ENCODE assay signal across 21 mouse cellular contexts in genomic region chr14:47241046-47241445, GRCm38 (mm10). TPM values are rescaled to one million over a fixed set of nuclear protein-coding genes. Genes with fewer than 3 reads are reported as not detected.
DNase-seq lines count a peak whose midpoint lies in the region; ATAC-seq and TF ChIP-seq lines count a peak whose summit lies in the region.
"Had no signal": no experiment of that assay in that cellular context is flagged by ENCODE, and none has a peak within 500 bp of the region (broad histone marks: within the 10 kb centered on the region; RNA-seq: fewer than 3 reads in every experiment).

No protein-coding gene starts in this region.

- no peak for TF ChIP-seq POLR2A in MEL (IDR thresholded peaks at IDR 0.05; ENCODE audit: control insufficient read depth in 1 of 2, insufficient read depth in 1 of 2, low read depth in 1 of 2, low read length in 2 of 2, poor library complexity in 1 of 2)

- TF ChIP-seq CTCF in MEL (IDR thresholded peaks at IDR 0.05 in 2 of 3, conservative IDR thresholded peaks at IDR 0.05 in 1 of 3; ENCODE audit: control insufficient read depth in 1 of 3, insufficient read depth in 1 of 3, low read depth in 2 of 3, low read length in 3 of 3, poor library complexity in 1 of 3, severe bottlenecking in 1 of 3): no peak
- TF ChIP-seq CTCF in liver, embryonic 14.5 days (IDR thresholded peaks at IDR 0.05; ENCODE audit: low read depth): no peak

- WGBS in heart, embryonic 10.5 days: 67% methylated on average over 6 of the region's 6 CpGs
- WGBS in liver, embryonic 14.5 days (ENCODE audit: insufficient replicate concordance): 77% methylated on average over 6 of the region's 6 CpGs

- H3K4me2 ChIP-seq in liver, embryonic 14.5 days (ENCODE audit: low read depth): peak overlapping the region; percentile 63
- H3K4me2 ChIP-seq: forebrain, embryonic 13.5 days; hindbrain, embryonic 13.5 days; lung, embryonic 15.5 days; midbrain, embryonic 13.5 days had no signal

- peaks cover 2% of the 10 kb centered on the region; the same call in 1 of the 2 replicates for H3K79me2 ChIP-seq in MEL (ENCODE audit: control insufficient read depth, insufficient read depth, low read length, poor library complexity)

- DNase-seq in heart, embryonic 10.5 days (ENCODE audit: low spot score): no peak
- DNase-seq in heart, postnatal 10 days: no peak
- DNase-seq in MEL (ENCODE audit: low read depth, low spot score): no peak
- no peak for DNase-seq in liver, embryonic 14.5 days (ENCODE audit: low read depth in 3 of 3, low spot score in 3 of 3)
- no peak for DNase-seq in adrenal gland, adult 2 months
- DNase-seq in layer of hippocampus, adult 9-11 months: no peak
- no peak for DNase-seq in lung, postnatal 14 days
- DNase-seq: adrenal gland, postnatal 36 days; cerebellum, adult 11 months; cerebellum, adult 9-11 months; gastrocnemius, postnatal 14 days; heart, adult 18-20 months; kidney, adult 18-20 months; kidney, postnatal 4 days had no signal

- no peaks in the 10 kb centered on the region for H3K9me3 ChIP-seq in heart, embryonic 10.5 days
- H3K9me3 ChIP-seq in MEL (replicated peaks; ENCODE audit: insufficient read depth, low read length): no peaks in the 10 kb centered on the region
- peaks cover 14% of the 10 kb centered on the region for H3K9me3 ChIP-seq in erythroblast, embryonic 14.5 days (ENCODE audit: control insufficient read depth, low read length)
- peaks cover 2% of the 10 kb centered on the region; the same call in 1 of the 2 replicates for H3K9me3 ChIP-seq in liver, embryonic 14.5 days (ENCODE audit: control insufficient read depth, low read length)
- H3K9me3 ChIP-seq: forebrain, embryonic 13.5 days; lung, embryonic 15.5 days; midbrain, embryonic 13.5 days had no signal

- ATAC-seq in liver, embryonic 14.5 days (ENCODE audit: insufficient read depth): peak; percentile 41; the same call in 1 of the 2 replicates
- ATAC-seq: CD4-positive, CD25-positive, alpha-beta regulatory T cell, adult 4 months; forebrain, embryonic 13.5 days; midbrain, embryonic 13.5 days had no signal

- intact Hi-C loops in heart, postnatal 10 days (cut with DNase I): no loop called here

- TF ChIP-seq RAD21 in MEL (IDR thresholded peaks at IDR 0.05; ENCODE audit: low read depth, low read length): no peak

- H3K27ac ChIP-seq in heart, embryonic 10.5 days: peak overlapping the region; percentile 70; the same call in 1 of the 2 replicates
- H3K27ac ChIP-seq in MEL (ENCODE audit: control insufficient read depth, low read depth, low read length): peak overlapping the region; percentile 69
- peak overlapping the region; percentile 91 for H3K27ac ChIP-seq in liver, embryonic 14.5 days
- H3K27ac ChIP-seq: forebrain, embryonic 13.5 days; hindbrain, embryonic 13.5 days; lung, embryonic 15.5 days; macrophage; midbrain, embryonic 13.5 days had no signal

- H3K4me3 ChIP-seq in heart, embryonic 10.5 days: no peak overlapping the region
- H3K4me3 ChIP-seq in MEL (ENCODE audit: control insufficient read depth in 1 of 2, insufficient read depth in 1 of 2, low read depth in 2 of 2, low read length in 2 of 2): no peak overlapping the region
- H3K4me3 ChIP-seq in erythroblast, embryonic 14.5 days (replicated peaks): peak overlapping the region; percentile 14
- H3K4me3 ChIP-seq in liver, embryonic 14.5 days (ENCODE audit: insufficient read depth in 1 of 2, low read depth in 2 of 2, low read length in 2 of 2): no peak overlapping the region
- H3K4me3 ChIP-seq: forebrain, embryonic 13.5 days; hindbrain, embryonic 13.5 days; lung, embryonic 15.5 days; midbrain, embryonic 13.5 days had no signal

- H3K9ac ChIP-seq in MEL (ENCODE audit: control insufficient read depth, low read depth, low read length, poor library complexity, severe bottlenecking): no peak overlapping the region
- H3K9ac ChIP-seq in liver, embryonic 14.5 days (replicated peaks): no peak overlapping the region
- H3K9ac ChIP-seq: forebrain, embryonic 13.5 days; hindbrain, embryonic 13.5 days; lung, embryonic 15.5 days; midbrain, embryonic 13.5 days had no signal

- peaks cover 9% of the 10 kb centered on the region for H3K4me1 ChIP-seq in heart, embryonic 10.5 days
- peaks cover 8 to 13% of the 10 kb centered on the region in 2 experiments for H3K4me1 ChIP-seq in MEL (ENCODE audit: control insufficient read depth in 1 of 2, insufficient read depth in 2 of 2, low read length in 2 of 2)
- H3K4me1 ChIP-seq in erythroblast, embryonic 14.5 days (ENCODE audit: control insufficient read depth): peaks cover 54% of the 10 kb centered on the region
- H3K4me1 ChIP-seq in liver, embryonic 14.5 days (replicated peaks; ENCODE audit: control insufficient read depth in 2 of 2, insufficient read depth in 2 of 2, low read length in 1 of 2): peaks cover 27 to 29% of the 10 kb centered on the region in 2 experiments
- H3K4me1 ChIP-seq: forebrain, embryonic 13.5 days; hindbrain, embryonic 13.5 days; lung, embryonic 15.5 days; midbrain, embryonic 13.5 days had no signal

- peaks cover 43% of the 10 kb centered on the region for H3K36me3 ChIP-seq in heart, embryonic 10.5 days
- H3K36me3 ChIP-seq in MEL (ENCODE audit: control insufficient read depth in 1 of 2, insufficient read depth in 2 of 2, low read length in 2 of 2): peaks cover 19 to 23% of the 10 kb centered on the region in 2 experiments
- H3K36me3 ChIP-seq in erythroblast, embryonic 14.5 days (ENCODE audit: control insufficient read depth): peaks cover 94% of the 10 kb centered on the region
- peaks cover 50% of the 10 kb centered on the region for H3K36me3 ChIP-seq in liver, embryonic 14.5 days (replicated peaks; ENCODE audit: control insufficient read depth, insufficient read depth, low read depth)

- TF ChIP-seq EP300 in MEL (IDR thresholded peaks at IDR 0.05; ENCODE audit: low read depth in 1 of 2, low read length in 2 of 2): no peak
- no peak for TF ChIP-seq EP300 in liver, embryonic 14.5 days (IDR thresholded peaks at IDR 0.05; ENCODE audit: low read depth)

- no peaks in the 10 kb centered on the region; the same call in 1 of the 2 replicates for H3K27me3 ChIP-seq in heart, embryonic 10.5 days (ENCODE audit: insufficient read depth, poor library complexity, severe bottlenecking)
- no peaks in the 10 kb centered on the region for H3K27me3 ChIP-seq in MEL (ENCODE audit: control insufficient read depth in 1 of 2, insufficient read depth in 2 of 2, low read length in 2 of 2)
- H3K27me3 ChIP-seq in erythroblast, embryonic 14.5 days (ENCODE audit: control insufficient read depth): no peaks in the 10 kb centered on the region
- H3K27me3 ChIP-seq in liver, embryonic 14.5 days (ENCODE audit: control insufficient read depth, insufficient read depth, low read length): no peaks in the 10 kb centered on the region
- H3K27me3 ChIP-seq: forebrain, embryonic 13.5 days; hindbrain, embryonic 13.5 days; lung, embryonic 15.5 days; midbrain, embryonic 13.5 days had no signal

TF ChIP-seq in MEL, 35 proteins besides CTCF, POLR2A, EP300 and RAD21 (continues in another document):
- no peak for TF ChIP-seq KAT2A (conservative IDR thresholded peaks at IDR 0.05; ENCODE audit: low read depth, low read length)
- no peak for TF ChIP-seq ZKSCAN1 (IDR thresholded peaks at IDR 0.05; ENCODE audit: low read depth, low read length)

RNA-seq across cellular contexts. Expression of gene Wdhd1, which starts 35.6 kb away (rescaled TPM):
- 31.8 and 35.9 TPM in 2 replicates for polyA plus RNA-seq in heart, embryonic 10.5 days (2016; fragmentation: Nextera tagmentation; extraction: Ambion mirVana)
- 1 to 10 TPM; 3.9 to 5.3 TPM for total RNA-seq in heart, postnatal 10 days (2021)
- 49.1 and 51.6 TPM in 2 replicates for total RNA-seq in MEL (2012; rRNA removed)
- polyA plus RNA-seq in MEL (2012; ENCODE audit: insufficient read depth in 1 of 2, insufficient read length in 2 of 2, low read depth in 1 of 2, low replicate concordance in 2 of 2, missing spikeins in 1 of 2): 10 to 100 TPM in 1 of 2 experiments, not detected in 1; 91.5 TPM
- 1.1 and 1.5 TPM in 2 replicates for polyA plus RNA-seq in erythroblast, embryonic 14.5 days (2012)
- polyA plus RNA-seq in liver, embryonic 14.5 days (2012; rRNA removed): 20.5 and 34.9 TPM in 2 replicates
- 33.8 and 40.9 TPM in 2 replicates for polyA plus RNA-seq in liver, embryonic 14.5 days (2014; fragmentation: Nextera tagmentation; extraction: Ambion mirVana)
- 1 to 10 TPM; 2.0 to 3.0 TPM for total RNA-seq in adrenal gland, adult 2 months (2021)
- 0.13 and 0.28 TPM in 2 replicates for polyA plus RNA-seq in adrenal gland, adult 2 months (2012; rRNA removed)

RNA-seq across cellular contexts. Expression of gene Socs4, which starts 35.7 kb away (rescaled TPM):
- polyA plus RNA-seq in heart, embryonic 10.5 days (2016; fragmentation: Nextera tagmentation; extraction: Ambion mirVana): 2.0 and 3.3 TPM in 2 replicates
- total RNA-seq in heart, postnatal 10 days (2021): 10 to 100 TPM; 16.5 to 18.6 TPM
- 8.7 and 8.8 TPM in 2 replicates for total RNA-seq in MEL (2012; rRNA removed)
- 10 to 100 TPM; 13.9 to 21.0 TPM for polyA plus RNA-seq in MEL (2012; ENCODE audit: insufficient read depth in 1 of 2, insufficient read length in 2 of 2, low read depth in 1 of 2, low replicate concordance in 2 of 2, missing spikeins in 1 of 2)
- 0.11 and 0.18 TPM in 2 replicates for polyA plus RNA-seq in erythroblast, embryonic 14.5 days (2012)
- 3.8 and 5.2 TPM in 2 replicates for polyA plus RNA-seq in liver, embryonic 14.5 days (2012; rRNA removed)
- 3.0 and 3.1 TPM in 2 replicates for polyA plus RNA-seq in liver, embryonic 14.5 days (2014; fragmentation: Nextera tagmentation; extraction: Ambion mirVana)
- 10 to 100 TPM; 18.5 to 20.4 TPM for total RNA-seq in adrenal gland, adult 2 months (2021)
- polyA plus RNA-seq in adrenal gland, adult 2 months (2012; rRNA removed): 1.4 and 1.6 TPM in 2 replicates

RNA-seq across cellular contexts. Expression of gene Gch1, which starts 51.8 kb away (rescaled TPM):
- polyA plus RNA-seq in heart, embryonic 10.5 days (2016; fragmentation: Nextera tagmentation; extraction: Ambion mirVana): 6.5 and 8.1 TPM in 2 replicates
- 1 to 10 TPM; 7.2 to 7.8 TPM for total RNA-seq in heart, postnatal 10 days (2021)
- 4.4 and 8.6 TPM in 2 replicates for total RNA-seq in MEL (2012; rRNA removed)
- 1 to 10 TPM in 1 of 2 experiments, not detected in 1; 6.6 TPM for polyA plus RNA-seq in MEL (2012; ENCODE audit: insufficient read depth in 1 of 2, insufficient read length in 2 of 2, low read depth in 1 of 2, low replicate concordance in 2 of 2, missing spikeins in 1 of 2)
- polyA plus RNA-seq in erythroblast, embryonic 14.5 days (2012): 2.3 and 2.4 TPM in 2 replicates
- polyA plus RNA-seq in liver, embryonic 14.5 days (2012; rRNA removed): 1.9 and 2.4 TPM in 2 replicates
- polyA plus RNA-seq in liver, embryonic 14.5 days (2014; fragmentation: Nextera tagmentation; extraction: Ambion mirVana): 3.8 and 3.9 TPM in 2 replicates
- 10 to 100 TPM; 77.0 to 85.2 TPM for total RNA-seq in adrenal gland, adult 2 months (2021)
- 72.9 and 82.2 TPM in 2 replicates for polyA plus RNA-seq in adrenal gland, adult 2 months (2012; rRNA removed)

RNA-seq across cellular contexts. Expression of gene Mapk1ip1l, which starts 57.0 kb away (rescaled TPM):
- polyA plus RNA-seq in heart, embryonic 10.5 days (2016; fragmentation: Nextera tagmentation; extraction: Ambion mirVana): 79.9 and 82.1 TPM in 2 replicates
- total RNA-seq in heart, postnatal 10 days (2021): 10 to 100 TPM; 48.2 to 53.8 TPM
- total RNA-seq in MEL (2012; rRNA removed): 33.8 and 37.8 TPM in 2 replicates
- 100 to 1,000 TPM in 1 of 2 experiments, 10 to 100 TPM in 1; 59.5 to 159 TPM for polyA plus RNA-seq in MEL (2012; ENCODE audit: insufficient read depth in 1 of 2, insufficient read length in 2 of 2, low read depth in 1 of 2, low replicate concordance in 2 of 2, missing spikeins in 1 of 2)
- polyA plus RNA-seq in erythroblast, embryonic 14.5 days (2012): 6.5 and 10.4 TPM in 2 replicates
- 19.1 TPM in 2 replicates for polyA plus RNA-seq in liver, embryonic 14.5 days (2012; rRNA removed)
- 26.3 and 30.7 TPM in 2 replicates for polyA plus RNA-seq in liver, embryonic 14.5 days (2014; fragmentation: Nextera tagmentation; extraction: Ambion mirVana)
- 10 to 100 TPM; 63.1 to 86.9 TPM for total RNA-seq in adrenal gland, adult 2 months (2021)
- polyA plus RNA-seq in adrenal gland, adult 2 months (2012; rRNA removed): 32.4 and 39.5 TPM in 2 replicates
